Mouse (Mus musculus) spleen, adult 12 weeks (tissue): Measurements from ENCODE around the gene Ppp1cb.
"Not testable (repeated sequence)": the region's sequence is repeated elsewhere in the genome, so short reads cannot be mapped to it uniquely, and the experiment has no call there.

Experiments
- DNase-seq: peaks from one replicate; pipeline ENCODE4 v3.0.0; 2022; ENCODE audit warnings: low spot score

The Ppp1cb gene

DNA sequence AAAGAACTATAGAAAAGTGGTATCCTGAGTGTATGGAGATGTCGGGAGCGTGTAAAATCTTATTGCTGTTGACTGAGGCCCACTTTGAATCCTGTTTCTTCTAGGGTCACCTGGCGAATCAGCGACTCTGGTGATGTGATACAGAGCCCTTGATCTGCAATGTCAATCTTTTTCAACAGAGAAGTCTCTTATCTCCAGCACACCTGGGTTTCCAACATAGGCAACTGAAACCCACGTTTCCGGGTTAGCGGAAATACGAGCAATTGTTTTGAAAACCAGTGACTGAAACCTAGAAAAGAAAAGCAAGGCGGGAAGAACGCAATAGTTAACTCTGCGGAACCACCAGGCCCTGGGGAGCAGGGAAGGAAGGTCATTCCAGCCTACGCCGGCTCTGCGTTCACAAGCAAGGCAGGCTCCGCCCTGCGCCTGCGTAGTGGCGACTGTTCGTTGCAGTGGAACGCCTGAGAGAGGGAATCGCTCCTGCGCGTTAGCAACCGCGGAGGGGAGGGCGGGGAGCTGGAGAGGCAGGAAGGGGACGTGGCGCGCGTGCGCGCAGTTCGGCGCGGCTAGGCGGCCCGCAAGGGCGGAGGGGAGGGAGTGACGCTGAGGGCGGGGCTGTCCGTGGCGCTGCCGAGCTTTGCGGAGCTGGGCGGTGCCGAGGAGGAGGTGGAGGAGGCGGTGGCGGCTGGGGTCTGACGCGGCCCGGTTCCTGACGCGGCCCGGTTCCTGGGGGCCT lies at the start of gene Ppp1cb:
Ppp1cb (plus strand) TSS at position 436 of the 736 bp plus-strand sequence.
- peak; percentile 99 for DNase-seq

DNA sequence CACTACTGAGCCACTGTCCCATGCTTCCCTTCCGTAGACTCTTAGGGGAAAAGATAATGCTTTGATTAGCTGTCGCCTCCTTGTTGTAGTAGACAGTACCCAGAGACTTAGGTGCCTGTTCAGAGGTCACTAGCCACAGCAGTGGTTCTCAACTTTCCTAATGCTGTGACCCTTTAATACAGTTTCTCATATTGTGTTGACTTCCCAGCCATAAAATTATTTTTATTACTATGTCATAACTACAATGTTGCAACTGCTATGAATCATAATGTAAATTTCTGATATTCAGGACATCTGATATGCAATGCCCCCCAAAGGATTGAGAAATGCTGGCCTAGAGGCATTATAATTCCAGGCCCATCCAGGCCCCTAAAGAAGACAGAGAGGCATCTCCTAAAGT lies 48.9 kb upstream of the Ppp1cb start:
- DNase-seq, result no peak

DNA sequence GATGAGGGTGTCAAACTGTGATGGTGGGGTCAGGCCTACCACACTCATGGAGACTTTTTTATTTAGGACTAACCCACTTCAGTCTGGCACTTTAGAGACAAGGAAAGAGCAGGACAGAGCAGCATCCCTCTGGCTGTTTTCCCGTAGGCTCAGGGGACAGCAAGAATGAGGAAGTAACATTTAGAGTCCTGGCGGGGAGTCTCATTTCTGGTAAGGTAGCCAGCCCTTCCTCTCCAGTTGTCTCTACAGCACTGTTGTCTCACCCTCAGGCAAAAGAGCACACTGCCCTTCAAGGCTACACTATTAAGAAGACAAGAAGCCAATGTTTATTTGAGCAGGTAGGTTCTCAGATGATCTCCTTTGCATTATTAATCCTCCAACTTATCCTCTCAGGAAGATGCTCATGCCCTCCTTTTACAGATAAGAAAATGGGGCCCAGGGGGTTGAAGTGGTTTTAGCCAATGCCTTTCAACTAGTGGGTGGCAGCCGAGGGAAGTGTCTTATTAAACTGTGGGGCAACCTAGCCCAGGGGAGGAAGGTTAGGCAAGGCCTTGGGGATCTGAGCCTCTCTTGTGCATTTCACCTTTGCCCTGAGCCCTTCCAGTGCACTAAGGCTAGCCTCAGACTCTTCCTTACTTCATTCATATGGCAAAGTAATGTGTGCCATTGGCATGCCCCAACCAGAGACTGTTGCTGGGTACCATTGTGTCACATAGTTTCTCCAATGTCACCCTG lies 47.5 kb upstream of the Ppp1cb start:
- DNase-seq, result no peak

GRCm38 (mm10) chr5:32412186-32412950 lies 46.3 kb upstream of the Ppp1cb start:
- no peak for DNase-seq

DNA sequence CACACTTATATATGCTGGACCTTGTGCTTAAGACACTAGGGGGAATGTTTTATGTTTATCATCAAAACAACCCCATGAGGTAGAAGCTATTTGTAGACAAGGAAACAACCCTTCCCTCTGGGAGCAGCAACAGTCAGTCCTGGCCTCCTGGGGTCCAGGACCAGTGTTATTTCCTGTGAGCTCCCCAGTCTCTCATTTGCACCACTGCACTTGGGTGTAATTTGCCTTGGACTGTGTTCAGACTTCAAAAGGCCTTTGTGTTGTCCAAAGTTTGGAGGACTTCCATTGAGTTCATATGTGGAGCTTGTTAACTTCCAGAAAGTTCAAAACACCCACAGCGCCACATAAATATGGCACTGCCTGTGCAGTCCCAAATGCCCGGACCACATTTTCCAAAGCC lies 45.6 kb upstream of the Ppp1cb start:
- no peak for DNase-seq

DNA sequence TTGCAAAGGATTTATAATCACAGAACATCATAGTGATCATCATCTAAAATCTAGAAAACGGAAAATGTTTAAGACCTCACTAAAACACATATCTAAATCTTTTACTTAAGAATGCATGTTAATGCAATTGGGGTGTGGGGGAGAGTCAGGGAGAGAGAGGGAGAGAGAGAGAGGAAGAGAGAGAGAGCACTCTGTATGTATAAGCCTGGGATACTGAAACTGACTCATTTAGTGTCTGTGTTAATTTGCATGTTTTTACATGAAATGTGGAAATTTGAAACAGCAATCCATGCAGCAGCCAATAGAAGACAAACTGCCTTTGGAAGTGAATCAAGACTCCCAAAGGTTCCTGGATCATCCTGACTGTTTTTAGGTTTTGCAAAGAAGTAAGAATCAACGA lies 45.1 kb upstream of the Ppp1cb start:
- no peak for DNase-seq

DNA sequence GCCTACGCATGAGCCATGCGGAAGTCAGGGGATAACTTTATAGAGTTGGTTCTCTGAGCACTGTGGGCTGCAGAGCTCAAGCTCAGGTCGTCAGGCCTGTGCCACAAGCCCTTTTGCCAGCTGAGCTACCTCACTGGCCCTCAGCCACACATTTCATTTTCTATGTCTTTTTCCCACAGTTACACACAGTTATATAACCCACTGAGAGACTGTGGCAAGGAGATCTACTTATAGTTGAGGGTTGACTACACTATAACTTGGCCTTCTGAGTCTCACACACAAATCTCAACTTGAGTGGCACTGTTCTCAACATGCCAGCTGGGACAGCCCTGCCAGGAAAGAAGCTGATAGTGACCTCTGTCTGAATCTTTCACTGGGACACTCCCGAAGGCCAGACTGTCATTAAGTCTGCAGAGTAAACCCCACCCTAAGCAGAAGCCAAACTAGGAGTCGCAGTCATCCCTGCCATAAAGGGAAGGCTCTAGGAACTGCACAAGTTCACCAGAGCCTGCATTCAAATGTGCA lies 44.1 kb upstream of the Ppp1cb start:
- no peak for DNase-seq

- no peak for DNase-seq
Measured at GRCm38 (mm10) chr5:32415554-32415953, 43.1 kb upstream of the Ppp1cb start.

GRCm38 (mm10) chr5:32416881-32417280 lies 41.8 kb upstream of the Ppp1cb start:
- DNase-seq, result no peak

- DNase-seq, result no peak
Measured at GRCm38 (mm10) chr5:32422081-32422589, 36.5 kb upstream of the Ppp1cb start.

DNA sequence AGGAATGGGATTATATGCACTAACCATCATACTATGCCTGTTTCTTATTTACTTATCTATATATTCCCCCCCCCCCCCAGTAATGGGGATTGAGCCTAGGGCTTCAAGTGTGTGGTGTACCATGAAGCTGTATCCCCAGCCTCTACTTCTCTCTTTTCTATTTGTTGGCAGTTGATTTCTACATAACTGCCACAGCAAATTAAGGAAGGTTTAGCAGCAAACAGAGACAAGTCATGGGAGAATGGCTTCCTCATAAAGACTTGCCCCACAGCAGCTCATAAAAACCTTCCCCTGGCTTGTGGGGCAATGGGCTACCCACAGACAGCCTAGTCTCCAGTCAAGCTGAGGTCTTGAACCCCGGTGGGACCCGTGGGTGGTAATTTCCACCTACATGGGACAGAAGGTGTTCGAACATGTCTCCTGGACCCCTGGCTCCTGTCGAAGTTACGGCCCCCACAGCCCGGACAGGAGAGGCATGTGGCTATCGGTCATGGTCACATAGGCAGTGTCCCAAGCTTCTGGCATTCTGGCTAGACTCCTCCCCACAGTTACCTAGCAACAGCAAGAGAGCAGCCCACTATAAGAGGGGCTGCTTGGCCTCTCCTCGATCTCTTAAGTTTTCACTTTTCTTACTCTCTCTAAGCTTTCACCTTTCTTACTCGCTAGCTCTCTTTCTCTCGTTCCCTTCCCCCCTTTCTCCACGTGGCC lies 35.1 kb upstream of the Ppp1cb start:
- DNase-seq, result no peak

DNA sequence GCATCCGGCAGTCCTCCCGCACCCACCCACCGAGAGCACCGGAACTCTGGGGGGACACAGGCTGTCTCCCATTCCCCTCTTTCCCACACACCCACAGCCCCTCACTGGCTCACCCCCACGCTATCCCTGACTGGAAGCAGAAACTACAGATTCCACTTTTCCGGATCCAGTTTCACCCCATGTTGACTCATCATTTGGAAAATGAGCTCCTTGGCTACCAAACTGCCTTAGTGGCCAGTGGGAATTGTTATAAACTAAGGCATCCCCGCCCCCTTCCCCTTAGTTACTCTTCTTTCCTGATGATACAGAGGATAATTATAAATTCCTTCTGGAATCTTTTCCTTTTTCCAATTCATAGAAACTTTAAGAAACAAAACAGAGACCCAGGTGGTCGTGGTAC lies 34.2 kb upstream of the Ppp1cb start:
- DNase-seq, result no peak

DNA sequence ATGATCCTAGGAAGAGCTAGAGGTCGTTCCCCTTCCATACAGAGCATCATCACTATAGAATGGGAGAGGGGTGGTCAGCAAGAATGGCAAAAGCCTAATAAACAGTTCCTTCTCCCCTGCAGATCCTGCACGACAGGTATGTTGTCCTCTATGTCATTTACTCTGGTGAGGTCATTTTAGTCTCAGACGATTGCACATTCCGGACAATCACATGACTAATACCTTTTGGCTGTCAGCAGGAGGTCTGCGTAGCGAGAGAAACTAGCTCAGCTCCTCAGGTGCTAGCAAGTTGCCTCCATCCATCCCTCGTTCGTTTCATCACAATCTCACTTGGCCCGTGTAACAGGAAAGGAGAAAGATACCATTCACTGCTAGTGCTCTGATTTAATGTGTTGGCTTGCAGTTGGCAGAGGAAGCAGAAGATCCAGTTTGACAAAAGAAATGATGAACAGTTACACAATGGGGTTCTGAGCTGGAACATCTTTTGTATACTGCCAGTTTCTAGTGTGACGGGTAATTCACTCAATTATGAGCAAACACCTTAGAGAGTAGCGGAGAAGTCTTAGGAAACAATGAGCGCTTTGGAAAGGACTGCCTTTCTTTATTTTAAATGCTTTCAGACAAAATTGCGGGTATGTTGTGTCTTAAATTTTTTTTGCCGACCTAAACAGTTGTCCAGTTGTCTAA lies 33.0 kb upstream of the Ppp1cb start:
- no peak for DNase-seq

DNA sequence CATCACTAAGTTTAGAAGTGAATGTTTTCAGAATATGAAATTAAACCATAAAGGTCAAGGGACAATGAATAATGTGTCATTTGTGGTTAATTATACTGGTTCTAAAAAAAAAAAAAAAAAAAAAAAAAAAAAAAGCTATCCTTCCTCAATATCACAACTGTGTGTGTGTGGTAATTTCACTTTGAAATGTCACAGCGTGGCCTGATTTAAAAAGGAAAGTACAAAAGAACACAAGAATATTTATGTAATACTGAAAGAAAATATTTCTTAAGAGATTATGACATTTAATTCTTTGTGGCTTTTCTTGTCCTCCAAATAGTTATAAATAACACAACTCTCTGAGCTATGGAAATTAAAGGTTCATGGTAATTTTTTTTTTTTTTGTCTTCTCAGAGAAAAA lies 28.2 kb upstream of the Ppp1cb start:
- DNase-seq, result no peak

DNA sequence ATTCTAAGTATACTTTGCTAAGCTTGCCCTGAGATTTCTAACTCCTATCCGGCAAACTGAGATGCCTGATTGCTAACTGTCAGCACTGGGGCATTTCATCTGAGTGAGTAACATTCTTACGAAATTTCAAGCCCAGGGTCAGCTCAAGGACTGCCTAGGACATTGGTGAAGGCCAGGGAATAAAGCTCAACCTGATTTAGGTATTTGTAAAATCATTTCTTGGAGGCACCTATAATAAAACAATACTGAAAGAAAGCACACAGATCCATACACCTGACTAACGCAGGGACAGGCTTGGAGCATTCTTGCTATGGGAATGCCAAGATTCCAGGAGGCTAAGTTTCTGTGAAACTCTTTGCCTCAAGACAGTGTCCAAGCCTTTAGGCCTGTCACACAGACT lies 24.3 kb upstream of the Ppp1cb start:
- DNase-seq, result not testable (repeated sequence)

GRCm38 (mm10) chr5:32435612-32436011 lies 23.0 kb upstream of the Ppp1cb start:
- no peak for DNase-seq

- no peak for DNase-seq
Measured at GRCm38 (mm10) chr5:32437901-32438563, 20.6 kb upstream of the Ppp1cb start.

GRCm38 (mm10) chr5:32438564-32438922 lies 20.1 kb upstream of the Ppp1cb start:
- DNase-seq, result no peak

GRCm38 (mm10) chr5:32441336-32441735 lies 17.3 kb upstream of the Ppp1cb start:
- DNase-seq, result no peak

- no peak for DNase-seq
Measured at GRCm38 (mm10) chr5:32441992-32442575, 16.6 kb upstream of the Ppp1cb start.
